Mouse (Mus musculus): ENCODE measurements around the gene Slc5a10. TPM values are rescaled to one million over a fixed set of nuclear protein-coding genes. Genes with fewer than 3 reads are reported as not detected.
"Not testable (repeated sequence)": the region's sequence is repeated elsewhere in the genome, so short reads cannot be mapped to it uniquely, and the experiment has no call there.

Slc5a10 gene
- polyA plus RNA-seq, 1 experiment from 2014 or later = not detected

DNA sequence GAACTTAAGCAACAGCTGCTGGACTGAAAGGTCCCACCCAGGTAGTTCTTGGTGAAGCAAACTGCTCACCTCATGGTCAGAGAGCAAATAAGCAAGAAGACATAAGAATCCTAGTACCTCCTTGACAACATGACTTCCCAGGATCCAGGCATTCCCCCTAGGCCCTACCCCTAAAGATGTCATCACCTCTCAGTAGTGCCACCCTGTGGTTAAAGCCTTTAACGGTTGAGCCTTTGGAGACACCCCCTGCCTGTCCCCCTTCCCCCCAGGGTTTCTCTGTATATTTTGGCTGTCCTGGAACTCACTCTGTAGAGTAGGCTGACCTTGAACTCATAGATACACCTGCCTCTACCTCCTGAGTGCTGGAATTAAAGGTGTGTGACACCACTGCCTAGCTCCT is 83.2 kb downstream of the Slc5a10 start:
- Histone ChIP-seq H3K4me1 (replicated peaks) (no peaks in the 10 kb centered on the region), H3K9ac (no peak overlapping the region), H3K9me3 (replicated peaks) (no peaks in the 10 kb centered on the region), H3K27me3 (peaks cover 27% of the 10 kb centered on the region), H3K27ac (no peak overlapping the region), H3K36me3 (no peaks in the 10 kb centered on the region), H3K4me3 (replicated peaks) (no peak overlapping the region), H3K4me2 (no peak overlapping the region)
- 46% methylated on average over 1 of the region's 1 CpGs for WGBS (ENCODE audit: insufficient replicate concordance)
- DNase-seq = no peak
- ATAC-seq (ENCODE audit: low read depth) = no peak

DNA sequence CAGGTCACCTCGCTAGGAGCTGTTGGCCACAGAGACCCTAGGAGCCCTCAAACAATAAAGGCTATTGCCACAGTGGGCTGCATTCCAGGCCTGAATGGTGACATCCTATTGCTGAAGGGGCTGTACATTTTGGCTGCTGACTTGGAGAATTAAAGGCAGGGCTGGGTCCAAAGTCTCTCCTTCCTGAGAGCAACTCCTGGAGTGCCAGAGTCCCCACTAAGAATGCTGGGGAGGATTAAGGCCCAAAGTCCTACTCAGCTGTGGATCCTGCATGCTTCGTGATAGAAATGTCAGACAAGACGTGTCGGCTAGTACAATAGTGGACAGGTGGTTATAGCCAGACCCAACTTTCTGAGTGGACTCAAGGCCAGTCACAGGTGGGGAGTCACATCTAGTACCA is 84.3 kb downstream of the Slc5a10 start:
- H3K9ac ChIP-seq; DNase-seq; H3K27ac ChIP-seq; H3K4me2 ChIP-seq; H3K4me3 ChIP-seq (replicated peaks); ATAC-seq (ENCODE audit: low read depth); H3K9me3 ChIP-seq (replicated peaks); H3K4me1 ChIP-seq (replicated peaks); H3K36me3 ChIP-seq: not testable (repeated sequence)
- 63% methylated on average over 3 of the region's 4 CpGs for WGBS (ENCODE audit: insufficient replicate concordance)
- H3K27me3 ChIP-seq = peaks cover 23% of the 10 kb centered on the region

DNA sequence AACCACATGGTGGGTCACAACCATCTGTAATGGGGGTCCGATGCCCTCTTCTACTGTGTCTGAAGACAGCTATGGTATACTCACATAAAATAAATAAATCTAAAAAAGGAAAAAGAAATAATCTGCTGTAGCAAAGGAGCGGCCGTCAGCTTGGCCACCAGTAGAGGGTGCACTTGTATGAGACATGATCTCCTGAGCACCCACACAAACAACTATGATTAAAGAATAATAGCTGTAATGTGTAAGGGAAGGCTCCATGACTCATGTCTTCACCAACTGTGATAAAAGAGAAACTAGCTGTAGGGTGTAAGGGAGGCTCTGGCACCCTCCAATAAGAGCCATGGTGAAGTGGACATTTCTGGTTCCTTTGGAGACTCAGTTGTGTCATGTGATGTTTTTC is 91.0 kb downstream of the Slc5a10 start:
- H3K4me3 ChIP-seq (replicated peaks) = no peak overlapping the region
- no peak for DNase-seq
- no peaks in the 10 kb centered on the region for H3K9me3 ChIP-seq (replicated peaks)
- no peaks in the 10 kb centered on the region for H3K36me3 ChIP-seq
- peaks cover 11% of the 10 kb centered on the region for H3K27me3 ChIP-seq
- no peak overlapping the region for H3K9ac ChIP-seq
- H3K27ac ChIP-seq = no peak overlapping the region
- no peak for ATAC-seq (ENCODE audit: low read depth)
- WGBS (ENCODE audit: insufficient replicate concordance) = 32% methylated on average over 3 of the region's 3 CpGs
- no peaks in the 10 kb centered on the region for H3K4me1 ChIP-seq (replicated peaks)
- no peak overlapping the region for H3K4me2 ChIP-seq

- no peaks in the 10 kb centered on the region for H3K4me1 ChIP-seq (replicated peaks)
- 71% methylated on average over 1 of the region's 1 CpGs for WGBS (ENCODE audit: insufficient replicate concordance)
- no peak for ATAC-seq (ENCODE audit: low read depth)
Observed at GRCm38 (mm10) chr11:61626509-61626908, 94.1 kb downstream of the Slc5a10 start.

GRCm38 (mm10) chr11:61625136-61625535 is 95.5 kb downstream of the Slc5a10 start:
- Histone ChIP-seq H3K4me2 (no peak overlapping the region), H3K36me3 (no peaks in the 10 kb centered on the region), H3K27ac (no peak overlapping the region), H3K9ac (no peak overlapping the region), H3K27me3 (peaks cover 38% of the 10 kb centered on the region), H3K4me1 (replicated peaks) (no peaks in the 10 kb centered on the region), H3K9me3 (replicated peaks) (no peaks in the 10 kb centered on the region), H3K4me3 (replicated peaks) (no peak overlapping the region)
- 73% methylated on average over 7 of the region's 7 CpGs for WGBS (ENCODE audit: insufficient replicate concordance)
- DNase-seq = no peak
- ATAC-seq (ENCODE audit: low read depth) = no peak

More at GRCm38 (mm10) chr11:61626509-61626908, 94.1 kb downstream of the Slc5a10 start:
- H3K9ac ChIP-seq = no peak overlapping the region
- H3K27ac ChIP-seq = no peak overlapping the region
- no peaks in the 10 kb centered on the region for H3K36me3 ChIP-seq
- no peak overlapping the region for H3K4me3 ChIP-seq (replicated peaks)
- peaks cover 25% of the 10 kb centered on the region; the same call in 1 of the 2 replicates for H3K27me3 ChIP-seq
- no peak overlapping the region for H3K4me2 ChIP-seq
- no peak for DNase-seq
- no peaks in the 10 kb centered on the region for H3K9me3 ChIP-seq (replicated peaks)

Other genes starting within 250 kb of the Slc5a10 start
- 8.4 and 9.3 TPM in 2 replicates for gene Mfap4, start 235.4 kb downstream of the Slc5a10 start, polyA plus RNA-seq (2015; fragmentation: Nextera tagmentation; extraction: Ambion mirVana)
- gene Mapk7, start 226.4 kb downstream of the Slc5a10 start, polyA plus RNA-seq (2015; fragmentation: Nextera tagmentation; extraction: Ambion mirVana) = 7.2 and 8.8 TPM in 2 replicates
- 2.1 and 4.0 TPM in 2 replicates for gene B9d1, start 215.7 kb downstream of the Slc5a10 start, polyA plus RNA-seq (2015; fragmentation: Nextera tagmentation; extraction: Ambion mirVana)
- gene Epn2, start 141.1 kb downstream of the Slc5a10 start, polyA plus RNA-seq (2015; fragmentation: Nextera tagmentation; extraction: Ambion mirVana) = 2.5 and 3.1 TPM in 2 replicates
- gene Grap, start 67.6 kb downstream of the Slc5a10 start, polyA plus RNA-seq (2015; fragmentation: Nextera tagmentation; extraction: Ambion mirVana) = 4.8 and 5.0 TPM in 2 replicates
- gene Fam83g, start 36.7 kb downstream of the Slc5a10 start, polyA plus RNA-seq (2015; fragmentation: Nextera tagmentation; extraction: Ambion mirVana) = 5.4 and 5.5 TPM in 2 replicates
- 8.6 and 10.3 TPM in 2 replicates for gene Prpsap2, start 41.3 kb upstream of the Slc5a10 start, polyA plus RNA-seq (2015; fragmentation: Nextera tagmentation; extraction: Ambion mirVana)
- 2.3 and 2.5 TPM in 2 replicates for gene Ulk2, start 134.2 kb upstream of the Slc5a10 start, polyA plus RNA-seq (2015; fragmentation: Nextera tagmentation; extraction: Ambion mirVana)
- gene Akap10, start 209.4 kb upstream of the Slc5a10 start, polyA plus RNA-seq (2015; fragmentation: Nextera tagmentation; extraction: Ambion mirVana) = 8.1 and 9.4 TPM in 2 replicates
- gene Specc1, start 235.9 kb upstream of the Slc5a10 start, polyA plus RNA-seq (2015; fragmentation: Nextera tagmentation; extraction: Ambion mirVana) = 41.3 and 45.5 TPM in 2 replicates

Measured in liver, embryonic 13.5 days (tissue).